Mouse (Mus musculus) liver, embryonic 14.5 days (tissue): ENCODE measurements at regions not wholly inside any gene's neighbourhood (a gene's known extent, or its start where the extent isn't known, plus 50 kb on each side); places are given as distances from the start of the nearest gene placed in this dataset.

Experiments
- ATAC-seq: fragments of 200-750 bp; cut with Nextera tagmentation; 2 replicates; pipeline ENCODE4 v1.8.0; 2017; ENCODE audit warnings: moderate number of reproducible peaks, mild to moderate bottlenecking, moderate library complexity; ENCODE audit not compliant: insufficient read depth
- DNase-seq, 3 experiments: peaks; one replicate each; pipeline ENCODE4 v3.0.0-alpha.2; 2012 to 2013; ENCODE audit warnings: low read depth in 3 of 3, low spot score in 3 of 3
- H3K27ac ChIP-seq: fragments of 300-500 bp; sonication (generic); 2 replicates; pipeline ENCODE4 v1.5.1; 2014; ENCODE audit warnings: moderate library complexity, mild to moderate bottlenecking, control low read depth, inconsistent platforms
- H3K27me3 ChIP-seq: fragments of 300-500 bp; sonication (generic); 2 replicates; pipeline ENCODE4 v1.6.1; 2014; ENCODE audit warnings: mild to moderate bottlenecking, low read length, moderate library complexity; ENCODE audit not compliant: control insufficient read depth, insufficient read depth
- H3K36me3 ChIP-seq: fragments of 300-500 bp; sonication (generic); replicated peaks from 2 replicates; pipeline ENCODE4 v1.6.1; 2014; ENCODE audit warnings: low read depth; ENCODE audit not compliant: control insufficient read depth, insufficient read depth
- H3K4me1 ChIP-seq, 2 experiments: fragments of 200-500 bp in 1 of 2; fragments of 300-500 bp in 1 of 2; sonication (generic) in 1 of 2; replicated peaks; 2 replicates each; pipeline ENCODE4 v1.6.1; 2012 to 2014; ENCODE audit warnings: antibody characterized with exemption in 1 of 2, inconsistent platforms in 1 of 2, low read length in 1 of 2; ENCODE audit not compliant: control insufficient read depth in 2 of 2, insufficient read depth in 2 of 2
- H3K4me2 ChIP-seq: fragments of 300-500 bp; sonication (generic); 2 replicates; pipeline ENCODE4 v1.6.1; 2014; ENCODE audit warnings: low read depth, mild to moderate bottlenecking, control low read depth, moderate library complexity
- H3K4me3 ChIP-seq, 2 experiments: fragments of 200-500 bp in 1 of 2; fragments of 300-500 bp in 1 of 2; sonication (generic) in 1 of 2; 2 replicates each; pipeline ENCODE4 v1.5.1; 2012 to 2014; ENCODE audit warnings: low read depth in 2 of 2, low read length in 2 of 2, mild to moderate bottlenecking in 2 of 2, control low read depth in 1 of 2, inconsistent platforms in 1 of 2, moderate library complexity in 1 of 2; ENCODE audit not compliant: insufficient read depth in 1 of 2
- H3K9ac ChIP-seq: fragments of 300-500 bp; sonication (generic); replicated peaks from 2 replicates; pipeline ENCODE4 v1.6.1; 2014; ENCODE audit warnings: mild to moderate bottlenecking, control low read depth, moderate library complexity
- H3K9me3 ChIP-seq: fragments of 300-500 bp; sonication (generic); 2 replicates; pipeline ENCODE4 v1.6.1; 2016; ENCODE audit warnings: low read length, mixed read lengths; ENCODE audit not compliant: control insufficient read depth
- CTCF ChIP-seq: IDR thresholded peaks from 2 replicates; pipeline ENCODE4 v1.5.1; 2016; ENCODE audit warnings: antibody characterized with exemption, low read depth, control low read depth
- EP300 ChIP-seq: IDR thresholded peaks from 2 replicates; pipeline ENCODE4 v1.6.1; 2016; ENCODE audit warnings: antibody characterized with exemption, low read depth
- WGBS: fragments of 180-500 bp; shearing (Covaris S2); extraction: QIAGEN DNeasy Blood & Tissue Kit; methylation state at CpG from one replicate; pipeline ENCODE4 v1.1.7; 2014; ENCODE audit not compliant: insufficient replicate concordance; 5-methylcytosine and 5-hydroxymethylcytosine counted together

- Histone ChIP-seq H3K9ac (no peak overlapping the region), H3K9me3 (no peaks in the 10 kb centered on the region), H3K4me2 (no peak overlapping the region), H3K36me3 (no peaks in the 10 kb centered on the region), H3K27ac (no peak overlapping the region), H3K4me1 (peaks cover 0 to 2% of the 10 kb centered on the region in 2 experiments; a peak in 2 of 4 replicates), H3K27me3 (no peaks in the 10 kb centered on the region), H3K4me3 (no peak overlapping the region)
- DNase-seq, result no peak
- TF ChIP-seq EP300, result no peak
- TF ChIP-seq CTCF, result no peak
- WGBS, result 57% methylated on average over 1 of the region's 1 CpGs
- ATAC-seq, result no peak
These were observed 162.3 kb upstream of the Bcor start for GRCm38 (mm10) chrX:12322453-12322852.

GRCm38 (mm10) chrX:12323268-12323667, 163.1 kb upstream of the Bcor start:
- Histone ChIP-seq H3K9me3 (no peaks in the 10 kb centered on the region), H3K27me3 (no peaks in the 10 kb centered on the region), H3K36me3 (no peaks in the 10 kb centered on the region), H3K27ac (no peak overlapping the region), H3K9ac (no peak overlapping the region), H3K4me2 (no peak overlapping the region), H3K4me3 (no peak overlapping the region), H3K4me1 (peaks cover 0 to 1% of the 10 kb centered on the region in 2 experiments; a peak in 1 of 4 replicates)
- TF ChIP-seq EP300, result no peak
- TF ChIP-seq CTCF, result no peak
- 66% methylated on average over 3 of the region's 3 CpGs for WGBS
- DNase-seq (no peak), ATAC-seq (no peak)

GRCm38 (mm10) chrX:12323812-12324211, 163.7 kb upstream of the Bcor start:
- Histone ChIP-seq H3K4me3 (no peak overlapping the region), H3K36me3 (no peaks in the 10 kb centered on the region), H3K27me3 (no peaks in the 10 kb centered on the region), H3K4me2 (no peak overlapping the region), H3K27ac (no peak overlapping the region), H3K4me1 (no peaks in the 10 kb centered on the region; a peak in 1 of 4 replicates), H3K9me3 (no peaks in the 10 kb centered on the region), H3K9ac (no peak overlapping the region)
- DNase-seq (no peak), ATAC-seq (no peak)
- no peak for TF ChIP-seq CTCF
- TF ChIP-seq EP300, result no peak
- 54% methylated on average over 6 of the region's 6 CpGs for WGBS

GRCm38 (mm10) chrX:12327464-12327863, 167.3 kb upstream of the Bcor start:
- ATAC-seq, result no peak
- H3K4me1 ChIP-seq, result no peaks in the 10 kb centered on the region
- DNase-seq, result no peak
- H3K9me3 ChIP-seq, result no peaks in the 10 kb centered on the region
- H3K36me3 ChIP-seq, result no peaks in the 10 kb centered on the region
- H3K27ac ChIP-seq, result no peak overlapping the region
- 47% methylated on average over 4 of the region's 4 CpGs for WGBS
- TF ChIP-seq EP300, result no peak
- no peak for TF ChIP-seq CTCF
- no peak overlapping the region for H3K9ac ChIP-seq
- H3K4me2 ChIP-seq, result no peak overlapping the region
- no peak overlapping the region for H3K4me3 ChIP-seq
- no peaks in the 10 kb centered on the region for H3K27me3 ChIP-seq

GRCm38 (mm10) chrX:12340561-12340960, 180.4 kb upstream of the Bcor start:
- no peak overlapping the region for H3K4me2 ChIP-seq
- TF ChIP-seq EP300 (no peak), CTCF (no peak)
- H3K9me3 ChIP-seq, result no peaks in the 10 kb centered on the region
- no peak overlapping the region for H3K4me3 ChIP-seq
- DNase-seq (no peak), ATAC-seq (no peak)
- H3K27ac ChIP-seq, result no peak overlapping the region
- no peaks in the 10 kb centered on the region for H3K36me3 ChIP-seq
- no peaks in the 10 kb centered on the region for H3K4me1 ChIP-seq
- 70% methylated on average over 9 of the region's 9 CpGs for WGBS
- no peak overlapping the region for H3K9ac ChIP-seq
- no peaks in the 10 kb centered on the region for H3K27me3 ChIP-seq
